Mouse (Mus musculus) megakaryocyte, embryonic 14.5 days (primary cell): ENCODE results near the gene Gm21149.
"Not testable (repeated sequence)": the region's sequence is repeated elsewhere in the genome, so short reads cannot be mapped to it uniquely, and the experiment has no call there.

ENCODE experiments used
- FLI1 ChIP-seq: IDR thresholded peaks from 2 replicates; pipeline ENCODE4 v1.6.1; 2012; ENCODE audit warnings: low read length, inconsistent platforms, mixed read lengths
- GATA1 ChIP-seq: IDR thresholded peaks from 3 replicates; pipeline ENCODE4 v1.6.1; 2012; ENCODE audit warnings: mixed read lengths, low read length, inconsistent platforms, borderline replicate concordance

DNA sequence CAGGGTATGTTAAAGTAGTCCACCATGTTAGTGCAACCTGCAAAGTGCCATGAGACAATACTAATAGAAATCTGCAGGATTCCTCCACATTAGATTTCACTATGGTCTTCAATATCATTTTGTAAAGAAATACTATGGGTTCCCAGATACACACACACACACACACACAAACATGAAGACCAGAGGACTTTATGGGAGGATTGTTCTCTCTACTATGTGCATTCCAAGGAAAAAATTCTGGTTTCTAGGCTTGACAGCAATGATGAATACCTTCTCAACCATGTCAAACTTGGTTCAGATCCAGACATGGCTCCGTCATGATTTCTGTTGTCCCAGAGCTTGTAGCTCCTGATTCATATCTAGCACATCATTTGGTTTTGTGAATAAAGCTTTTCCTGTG is 10.1 kb downstream of the Gm21149 start:
- not testable (repeated sequence) for TF ChIP-seq GATA1, FLI1
